Mouse (Mus musculus): ENCODE measurements around the gene Plce1. TPM values are rescaled to one million over a fixed set of nuclear protein-coding genes. Genes with fewer than 3 reads are reported as not detected.

Gene Plce1
- 3.3 TPM for polyA plus RNA-seq (2014; fragmentation: Illumina TruSeq; extraction: RNeasy Lipid Tissue Mini Kit (QIAGEN cat#74804); ENCODE audit: low read depth, low replicate concordance)

DNA sequence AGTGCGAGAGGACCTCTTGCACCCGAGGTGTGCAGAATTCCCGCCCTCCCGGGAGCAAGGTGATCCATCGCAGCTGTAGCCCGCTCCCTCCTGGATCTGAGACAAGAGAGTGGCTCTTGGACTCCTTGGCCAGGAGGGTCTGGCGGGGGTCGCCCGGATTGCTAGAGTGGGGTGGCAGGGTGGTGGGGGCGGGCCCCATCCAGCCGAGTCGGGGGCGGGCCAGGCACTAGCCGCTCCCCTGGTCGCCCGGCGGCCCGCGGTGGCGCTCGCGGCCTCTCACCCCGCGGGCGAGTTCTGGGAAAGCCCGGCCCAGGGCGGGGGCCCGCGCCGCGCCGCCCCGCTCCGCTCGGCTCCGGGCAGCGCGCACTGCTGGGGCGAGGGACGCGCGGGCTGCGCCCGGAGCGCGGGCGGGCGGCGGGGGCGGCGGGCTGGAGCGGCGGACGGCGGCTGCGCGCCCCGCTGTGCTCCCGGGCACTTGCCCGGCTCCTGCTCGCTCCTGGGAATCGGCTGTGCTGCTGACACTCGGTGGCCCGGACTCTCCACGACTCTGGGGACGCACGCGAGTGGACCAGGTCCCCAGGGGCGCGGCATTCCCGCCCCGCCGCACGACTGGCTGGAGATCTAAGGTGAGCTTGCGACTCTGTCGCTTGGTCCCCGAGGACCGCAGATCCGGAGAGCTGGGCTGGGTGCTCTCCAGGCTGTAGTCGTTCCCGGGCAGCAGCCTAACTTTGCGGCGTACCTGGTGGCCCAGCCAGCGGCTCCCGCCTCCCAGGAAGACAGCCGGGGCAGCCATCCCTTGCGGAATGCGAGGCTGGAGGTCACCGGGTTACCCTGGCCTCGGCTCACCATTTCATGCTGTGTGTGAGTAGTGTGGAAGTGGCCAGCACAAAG is at the start of gene Plce1:
Plce1 (plus strand) TSS at position 379 of the 891 bp plus-strand sequence.

DNA sequence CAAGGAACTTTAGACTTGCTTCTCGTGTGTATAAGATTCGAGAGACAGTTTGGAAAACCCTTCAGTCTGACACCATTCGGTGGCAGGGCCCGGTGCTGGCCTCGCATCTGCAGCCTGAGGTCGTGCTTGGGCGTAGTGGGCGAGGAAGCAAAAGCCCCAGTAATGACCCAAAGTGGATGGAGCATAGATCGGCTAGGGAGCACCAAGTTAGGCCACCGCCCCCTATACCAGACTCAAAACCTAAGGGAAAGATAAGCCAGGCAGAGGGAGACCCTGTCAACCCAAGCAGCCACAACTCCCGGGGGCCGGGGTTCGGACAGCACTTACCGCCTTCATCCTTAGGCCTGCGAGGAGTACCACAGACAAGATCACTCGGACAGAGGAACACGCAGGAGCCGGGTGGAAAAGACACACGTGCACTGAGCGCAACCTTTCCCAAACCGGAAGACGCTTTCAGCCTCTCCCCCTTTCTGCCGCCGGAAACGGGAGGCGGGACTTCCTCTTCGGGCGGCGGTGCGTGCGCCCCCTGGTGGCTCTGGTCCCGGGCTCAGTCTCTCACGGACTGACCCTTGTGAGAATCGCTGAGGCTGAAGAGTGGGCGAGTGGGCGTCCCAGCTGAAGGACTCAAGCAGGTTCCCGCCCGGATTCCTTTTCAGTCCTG is 338.0 kb downstream of the Plce1 start, which contains the start of gene Noc3l:
Noc3l (minus strand) TSS at position 472 of the 661 bp plus-strand sequence.

Other genes with a start within 250 kb of the Plce1 start
- not detected for gene Lgi1, start 216.6 kb upstream of the Plce1 start, polyA plus RNA-seq (2014; fragmentation: Illumina TruSeq; extraction: RNeasy Lipid Tissue Mini Kit (QIAGEN cat#74804); ENCODE audit: low read depth, low replicate concordance)
- 33.1 TPM for gene Slc35g1, start 85.1 kb upstream of the Plce1 start, polyA plus RNA-seq (2014; fragmentation: Illumina TruSeq; extraction: RNeasy Lipid Tissue Mini Kit (QIAGEN cat#74804); ENCODE audit: low read depth, low replicate concordance)

All from liver, adult 10 weeks (tissue).